Mouse (Mus musculus): ENCODE measurements at regions not wholly inside any gene's neighbourhood (a gene's known extent, or its start where the extent isn't known, plus 50 kb on each side); places are given as distances from the start of the nearest gene placed in this dataset.

GRCm38 (mm10) chr1:73531831-73532230 is 516.1 kb upstream of the Tnp1 start:
- no peaks in the 10 kb centered on the region for H3K27me3 ChIP-seq (ENCODE audit: control insufficient read depth, insufficient read depth, low read length)
- peaks cover 2% of the 10 kb centered on the region; the same call in 1 of the 2 replicates for H3K4me1 ChIP-seq (ENCODE audit: control insufficient read depth, insufficient read depth, low read length)
- H3K79me2 ChIP-seq (ENCODE audit: control insufficient read depth, insufficient read depth, low read length), result no peaks in the 10 kb centered on the region
- no peaks in the 10 kb centered on the region for H3K36me3 ChIP-seq (ENCODE audit: control insufficient read depth, insufficient read depth, low read length)
- no peak for DNase-seq (ENCODE audit: extremely low read depth, low read depth, low spot score)
- no peak overlapping the region for H3K9ac ChIP-seq (ENCODE audit: low read depth, low read length)
- no peak overlapping the region for H3K4me3 ChIP-seq (ENCODE audit: insufficient read depth, low read depth, low read length)
- TF ChIP-seq POLR2A (IDR thresholded peaks at IDR 0.05; ENCODE audit: extremely low read depth, insufficient read depth, low read length) (no peak), CTCF (IDR thresholded peaks at IDR 0.05; ENCODE audit: low read depth, low read length) (no peak)
- H3K27ac ChIP-seq (replicated peaks; ENCODE audit: insufficient read depth, low read depth, low read length), result no peak overlapping the region
- 37% methylated on average over 3 of the region's 3 CpGs for WGBS

DNA sequence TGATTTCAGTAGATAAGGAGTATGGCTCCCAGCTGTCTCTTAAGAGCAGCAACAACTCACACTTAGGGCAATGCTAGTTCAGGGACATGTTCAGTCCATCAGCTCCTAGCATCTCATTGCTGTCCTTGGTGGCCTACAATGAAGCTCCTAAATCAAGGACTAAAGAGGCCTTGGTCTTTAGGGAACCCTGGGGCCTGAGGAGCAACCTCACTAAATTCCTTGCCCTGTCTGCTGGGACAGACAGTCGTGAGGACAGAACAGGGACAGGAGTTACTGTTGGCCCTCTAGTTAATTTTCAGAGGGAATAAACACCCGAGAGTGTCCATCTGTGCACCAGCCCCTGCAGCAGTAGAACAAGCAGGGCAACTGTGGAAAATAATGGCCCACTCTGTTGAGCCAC is 514.6 kb upstream of the Tnp1 start:
- H3K36me3 ChIP-seq (ENCODE audit: control insufficient read depth, insufficient read depth, low read length), result no peaks in the 10 kb centered on the region
- TF ChIP-seq POLR2A (IDR thresholded peaks at IDR 0.05; ENCODE audit: extremely low read depth, insufficient read depth, low read length) (no peak), CTCF (IDR thresholded peaks at IDR 0.05; ENCODE audit: low read depth, low read length) (no peak)
- H3K4me1 ChIP-seq (ENCODE audit: control insufficient read depth, insufficient read depth, low read length), result peaks cover 2% of the 10 kb centered on the region; the same call in 1 of the 2 replicates
- no peaks in the 10 kb centered on the region for H3K27me3 ChIP-seq (ENCODE audit: control insufficient read depth, insufficient read depth, low read length)
- DNase-seq (ENCODE audit: extremely low read depth, low read depth, low spot score), result no peak
- no peaks in the 10 kb centered on the region for H3K79me2 ChIP-seq (ENCODE audit: control insufficient read depth, insufficient read depth, low read length)
- H3K9ac ChIP-seq (ENCODE audit: low read depth, low read length), result no peak overlapping the region
- no peak overlapping the region for H3K4me3 ChIP-seq (ENCODE audit: insufficient read depth, low read depth, low read length)
- WGBS, result 66% methylated on average over 2 of the region's 2 CpGs
- H3K27ac ChIP-seq (replicated peaks; ENCODE audit: insufficient read depth, low read depth, low read length), result no peak overlapping the region

DNA sequence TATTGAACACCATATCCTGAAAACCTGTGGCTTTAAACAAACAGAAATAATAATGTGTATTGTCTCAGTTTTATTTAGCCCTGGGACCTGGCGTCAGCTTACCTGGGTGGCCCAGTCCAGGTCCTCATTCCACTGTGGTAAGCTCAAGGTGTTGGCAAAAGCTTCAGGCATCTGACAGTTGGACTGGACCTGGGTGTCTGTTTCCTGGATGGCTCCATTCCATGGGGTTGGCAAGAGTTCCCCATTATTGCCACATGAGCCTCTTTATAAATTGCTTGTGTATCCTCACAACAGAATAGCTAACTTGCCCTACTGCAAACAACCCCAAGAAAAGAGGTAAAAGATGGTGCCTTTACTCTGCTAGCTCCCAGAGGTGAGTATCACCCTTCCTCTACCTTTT is 512.9 kb upstream of the Tnp1 start:
- no peak overlapping the region for H3K4me3 ChIP-seq (ENCODE audit: insufficient read depth, low read depth, low read length)
- H3K79me2 ChIP-seq (ENCODE audit: control insufficient read depth, insufficient read depth, low read length), result no peaks in the 10 kb centered on the region
- no peaks in the 10 kb centered on the region for H3K36me3 ChIP-seq (ENCODE audit: control insufficient read depth, insufficient read depth, low read length)
- TF ChIP-seq CTCF (IDR thresholded peaks at IDR 0.05; ENCODE audit: low read depth, low read length) (no peak), POLR2A (IDR thresholded peaks at IDR 0.05; ENCODE audit: extremely low read depth, insufficient read depth, low read length) (no peak)
- WGBS, result 29% methylated on average over 1 of the region's 1 CpGs
- no peak overlapping the region for H3K27ac ChIP-seq (replicated peaks; ENCODE audit: insufficient read depth, low read depth, low read length)
- H3K27me3 ChIP-seq (ENCODE audit: control insufficient read depth, insufficient read depth, low read length), result no peaks in the 10 kb centered on the region
- DNase-seq (ENCODE audit: extremely low read depth, low read depth, low spot score), result peak; percentile 91
- no peak overlapping the region for H3K9ac ChIP-seq (ENCODE audit: low read depth, low read length)
- H3K4me1 ChIP-seq (ENCODE audit: control insufficient read depth, insufficient read depth, low read length), result peaks cover 2% of the 10 kb centered on the region; the same call in 1 of the 2 replicates

GRCm38 (mm10) chr1:73516441-73516840 is 500.7 kb upstream of the Tnp1 start:
- WGBS, result 85% methylated on average over 8 of the region's 8 CpGs
- TF ChIP-seq CTCF (IDR thresholded peaks at IDR 0.05; ENCODE audit: low read depth, low read length) (no peak), POLR2A (IDR thresholded peaks at IDR 0.05; ENCODE audit: extremely low read depth, insufficient read depth, low read length) (no peak)
- no peaks in the 10 kb centered on the region for H3K79me2 ChIP-seq (ENCODE audit: control insufficient read depth, insufficient read depth, low read length)
- H3K4me1 ChIP-seq (ENCODE audit: control insufficient read depth, insufficient read depth, low read length), result no peaks in the 10 kb centered on the region
- H3K4me3 ChIP-seq (ENCODE audit: insufficient read depth, low read depth, low read length), result no peak overlapping the region
- H3K36me3 ChIP-seq (ENCODE audit: control insufficient read depth, insufficient read depth, low read length), result no peaks in the 10 kb centered on the region
- H3K27ac ChIP-seq (replicated peaks; ENCODE audit: insufficient read depth, low read depth, low read length), result no peak overlapping the region
- H3K9ac ChIP-seq (ENCODE audit: low read depth, low read length), result no peak overlapping the region
- DNase-seq (ENCODE audit: extremely low read depth, low read depth, low spot score), result no peak
- H3K27me3 ChIP-seq (ENCODE audit: control insufficient read depth, insufficient read depth, low read length), result no peaks in the 10 kb centered on the region

- Histone ChIP-seq H3K4me3 (ENCODE audit: insufficient read depth, low read depth, low read length) (no peak overlapping the region), H3K9ac (ENCODE audit: low read depth, low read length) (no peak overlapping the region), H3K27me3 (ENCODE audit: control insufficient read depth, insufficient read depth, low read length) (no peaks in the 10 kb centered on the region), H3K79me2 (ENCODE audit: control insufficient read depth, insufficient read depth, low read length) (no peaks in the 10 kb centered on the region), H3K36me3 (ENCODE audit: control insufficient read depth, insufficient read depth, low read length) (no peaks in the 10 kb centered on the region), H3K4me1 (ENCODE audit: control insufficient read depth, insufficient read depth, low read length) (no peaks in the 10 kb centered on the region), H3K27ac (replicated peaks; ENCODE audit: insufficient read depth, low read depth, low read length) (no peak overlapping the region)
- no peak for DNase-seq (ENCODE audit: extremely low read depth, low read depth, low spot score)
- no peak for TF ChIP-seq CTCF (IDR thresholded peaks at IDR 0.05; ENCODE audit: low read depth, low read length)
- TF ChIP-seq POLR2A (IDR thresholded peaks at IDR 0.05; ENCODE audit: extremely low read depth, insufficient read depth, low read length), result no peak
- WGBS, result 85% methylated on average over 5 of the region's 5 CpGs
Observed at GRCm38 (mm10) chr1:73515781-73516180, 500.1 kb upstream of the Tnp1 start.

DNA sequence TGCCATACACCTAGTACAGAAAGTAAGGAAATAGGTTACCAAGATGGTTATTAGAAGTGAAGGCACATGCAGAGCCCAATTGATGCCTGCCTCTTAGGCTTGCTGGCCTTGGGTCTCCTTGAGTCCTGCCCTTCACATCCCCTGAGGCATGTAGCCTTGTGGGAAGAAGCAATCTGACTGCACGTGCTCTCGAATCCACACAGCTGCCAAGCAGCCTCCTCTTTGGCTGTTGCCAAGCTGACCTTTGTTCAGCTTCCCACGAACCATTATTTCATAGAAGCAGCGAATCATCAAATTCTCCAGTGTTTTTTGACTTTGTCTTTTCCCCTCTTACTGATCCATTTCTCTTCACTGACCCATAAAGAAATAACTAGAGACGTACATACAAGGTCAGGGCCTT is 498.1 kb upstream of the Tnp1 start:
- Histone ChIP-seq H3K27me3 (ENCODE audit: control insufficient read depth, insufficient read depth, low read length) (no peaks in the 10 kb centered on the region), H3K9ac (ENCODE audit: low read depth, low read length) (no peak overlapping the region), H3K27ac (replicated peaks; ENCODE audit: insufficient read depth, low read depth, low read length) (no peak overlapping the region), H3K36me3 (ENCODE audit: control insufficient read depth, insufficient read depth, low read length) (no peaks in the 10 kb centered on the region), H3K4me1 (ENCODE audit: control insufficient read depth, insufficient read depth, low read length) (no peaks in the 10 kb centered on the region), H3K79me2 (ENCODE audit: control insufficient read depth, insufficient read depth, low read length) (no peaks in the 10 kb centered on the region), H3K4me3 (ENCODE audit: insufficient read depth, low read depth, low read length) (no peak overlapping the region)
- peak; percentile 68 for DNase-seq (ENCODE audit: extremely low read depth, low read depth, low spot score)
- 26% methylated on average over 5 of the region's 5 CpGs for WGBS
- no peak for TF ChIP-seq CTCF (IDR thresholded peaks at IDR 0.05; ENCODE audit: low read depth, low read length)
- TF ChIP-seq POLR2A (IDR thresholded peaks at IDR 0.05; ENCODE audit: extremely low read depth, insufficient read depth, low read length), result no peak

Measured in liver, adult 2 months (tissue).